Mouse (Mus musculus): ENCODE results near the gene Itgb4. TPM values are rescaled to one million over a fixed set of nuclear protein-coding genes. Genes with fewer than 3 reads are reported as not detected.

The Itgb4 gene
- polyA plus RNA-seq, 2 experiments from 2014 or later: not detected

Other genes with a start within 250 kb of the Itgb4 start
- gene Tmem94, start 209.3 kb upstream of the Itgb4 start, polyA plus RNA-seq (2017; shearing (Covaris generic)): 10 to 100 TPM in 1 of 2 experiments, 1 to 10 TPM in 1; 8.5 to 17.5 TPM
- gene Caskin2, start 161.1 kb upstream of the Itgb4 start, polyA plus RNA-seq (2017; shearing (Covaris generic)): under 1 TPM; 0.69 to 0.85 TPM
- gene Tsen54, start 160.0 kb upstream of the Itgb4 start, polyA plus RNA-seq (2017; shearing (Covaris generic)): 10 to 100 TPM; 11.0 to 16.2 TPM
- gene Llgl2, start 150.7 kb upstream of the Itgb4 start, polyA plus RNA-seq (2017; shearing (Covaris generic)): 10 to 100 TPM in 1 of 2 experiments, 1 to 10 TPM in 1; 7.9 to 11.1 TPM
- gene Myo15b, start 116.3 kb upstream of the Itgb4 start, polyA plus RNA-seq (2017; shearing (Covaris generic)): not detected
- 1 to 10 TPM in 1 of 2 experiments, under 1 TPM in 1; 0.94 to 1.5 TPM for gene Smim5, start 74.7 kb upstream of the Itgb4 start, polyA plus RNA-seq (2017; shearing (Covaris generic))
- gene Smim6, start 62.7 kb upstream of the Itgb4 start, polyA plus RNA-seq (2017; shearing (Covaris generic)): 1 to 10 TPM; 1.9 to 2.8 TPM
- 10 to 100 TPM; 42.0 to 46.9 TPM for gene Sap30bp, start 41.4 kb upstream of the Itgb4 start, polyA plus RNA-seq (2017; shearing (Covaris generic))
- 10 to 100 TPM; 21.9 to 41.9 TPM for gene Recql5, start 41.2 kb upstream of the Itgb4 start, polyA plus RNA-seq (2017; shearing (Covaris generic))
- 10 to 100 TPM; 13.1 to 18.4 TPM for gene Galk1, start 38.0 kb downstream of the Itgb4 start, polyA plus RNA-seq (2017; shearing (Covaris generic))
- 1,000 to 10,000 TPM; 1,562 to 1,754 TPM for gene H3f3b, start 53.3 kb downstream of the Itgb4 start, polyA plus RNA-seq (2017; shearing (Covaris generic))
- 10 to 100 TPM; 10.4 to 16.1 TPM for gene Unk, start 55.6 kb downstream of the Itgb4 start, polyA plus RNA-seq (2017; shearing (Covaris generic))
- gene Unc13d, start 103.3 kb downstream of the Itgb4 start, polyA plus RNA-seq (2017; shearing (Covaris generic)): 100 to 1,000 TPM in 1 of 2 experiments, 10 to 100 TPM in 1; 73.8 to 138 TPM
- gene Wbp2, start 112.3 kb downstream of the Itgb4 start, polyA plus RNA-seq (2017; shearing (Covaris generic)): 100 to 1,000 TPM; 133 to 265 TPM
- gene Trim47, start 152.5 kb downstream of the Itgb4 start, polyA plus RNA-seq (2017; shearing (Covaris generic)): not detected
- 10 to 100 TPM; 14.4 to 17.9 TPM for gene Trim65, start 156.4 kb downstream of the Itgb4 start, polyA plus RNA-seq (2017; shearing (Covaris generic))
- gene Mrpl38, start 164.2 kb downstream of the Itgb4 start, polyA plus RNA-seq (2017; shearing (Covaris generic)): 10 to 100 TPM; 22.7 to 25.5 TPM
- 1 to 10 TPM; 2.8 to 5.2 TPM for gene Fbf1, start 193.5 kb downstream of the Itgb4 start, polyA plus RNA-seq (2017; shearing (Covaris generic))
- gene Ten1, start 224.1 kb downstream of the Itgb4 start, polyA plus RNA-seq (2017; shearing (Covaris generic)): 10 to 100 TPM; 44.6 to 49.5 TPM
- 10 to 100 TPM; 16.9 to 24.2 TPM for gene Acox1, start 224.3 kb downstream of the Itgb4 start, polyA plus RNA-seq (2017; shearing (Covaris generic))

Data from CD4-positive, CD25-positive, alpha-beta regulatory T cell, adult 4 months (primary cell).